Mouse (Mus musculus): ENCODE results near the gene Upf3b. TPM values are rescaled to one million over a fixed set of nuclear protein-coding genes. Genes with fewer than 3 reads are reported as not detected.
"Not testable (repeated sequence)": the region's sequence is repeated elsewhere in the genome, so short reads cannot be mapped to it uniquely, and the experiment has no call there.

Gene Upf3b
- polyA plus RNA-seq (2015; fragmentation: Nextera tagmentation; extraction: Ambion mirVana) = 23.9 and 24.5 TPM in 2 replicates

- peak; percentile 99 for ATAC-seq (replicated peaks; ENCODE audit: low FRiP score)
- WGBS = 17% methylated on average over 30 of the region's 30 CpGs
- H3K27me3 ChIP-seq = no peaks in the 10 kb centered on the region
Measured at GRCm38 (mm10) chrX:37110193-37110880, at the start of gene Upf3b. Upf3b (minus strand) TSS chrX:37110322.

GRCm38 (mm10) chrX:37157839-37158238 lies 47.7 kb upstream of the Upf3b start:
- ATAC-seq (replicated peaks; ENCODE audit: low FRiP score) = no peak
- Histone ChIP-seq H3K27me3 (no peaks in the 10 kb centered on the region), H3K4me2 (no peak overlapping the region), H3K9ac (no peak overlapping the region), H3K27ac (no peak overlapping the region), H3K4me3 (replicated peaks) (no peak overlapping the region), H3K36me3 (peaks cover 11% of the 10 kb centered on the region), H3K4me1 (no peaks in the 10 kb centered on the region), H3K9me3 (replicated peaks) (no peaks in the 10 kb centered on the region)
- 66% methylated on average over 4 of the region's 4 CpGs for WGBS

More at GRCm38 (mm10) chrX:37110193-37110880, at the start of gene Upf3b:
- Histone ChIP-seq H3K9ac (peak within 1 kb of the TSS; percentile 62), H3K36me3 (peaks cover 5% of the 10 kb centered on the region; the same call in 1 of the 2 replicates), H3K4me2 (peak within 1 kb of the TSS; percentile 62), H3K4me3 (replicated peaks) (peak within 1 kb of the TSS; percentile 62), H3K27ac (peak within 1 kb of the TSS; percentile 93), H3K4me1 (0 out of 2 replicates have a peak, but pooled peaks cover 4% of the 10 kb centered on the region), H3K9me3 (replicated peaks) (no peaks in the 10 kb centered on the region)

DNA sequence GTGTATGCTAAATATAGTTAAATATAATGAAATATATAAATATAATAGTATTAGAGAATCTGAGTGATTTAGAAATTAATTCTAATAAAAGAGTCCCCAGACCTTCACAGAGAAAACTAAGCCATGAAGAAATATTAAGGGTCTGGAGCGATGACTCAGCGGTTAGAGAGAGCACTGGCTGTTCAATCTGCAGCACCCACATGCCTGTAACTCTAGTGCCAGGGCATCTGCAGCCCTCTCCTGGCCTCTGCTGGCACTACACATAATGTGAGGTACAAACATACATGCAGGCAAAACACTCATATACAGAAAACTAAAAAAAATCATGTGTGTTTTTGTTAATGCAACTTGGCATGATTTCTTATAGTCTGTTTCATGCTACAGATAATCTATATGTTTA lies 34.8 kb upstream of the Upf3b start:
- no peak overlapping the region for H3K9ac ChIP-seq
- no peaks in the 10 kb centered on the region for H3K27me3 ChIP-seq
- H3K27ac ChIP-seq = no peak overlapping the region
- H3K9me3 ChIP-seq (replicated peaks) = no peaks in the 10 kb centered on the region
- H3K4me1 ChIP-seq = no peaks in the 10 kb centered on the region
- no peak overlapping the region for H3K4me3 ChIP-seq (replicated peaks)
- WGBS = 93% methylated on average over 2 of the region's 2 CpGs
- peaks cover 26% of the 10 kb centered on the region; the same call in 1 of the 2 replicates for H3K36me3 ChIP-seq
- no peak for ATAC-seq (replicated peaks; ENCODE audit: low FRiP score)
- H3K4me2 ChIP-seq = no peak overlapping the region

GRCm38 (mm10) chrX:37144498-37144897 lies 34.4 kb upstream of the Upf3b start:
- not testable (repeated sequence) for H3K4me3 ChIP-seq (replicated peaks); H3K4me2 ChIP-seq; ATAC-seq (replicated peaks; ENCODE audit: low FRiP score); H3K27ac ChIP-seq; H3K9me3 ChIP-seq (replicated peaks); H3K27me3 ChIP-seq; H3K9ac ChIP-seq; H3K4me1 ChIP-seq
- 75% methylated on average over 2 of the region's 4 CpGs for WGBS
- H3K36me3 ChIP-seq = peaks cover 26% of the 10 kb centered on the region; the same call in 1 of the 2 replicates

DNA sequence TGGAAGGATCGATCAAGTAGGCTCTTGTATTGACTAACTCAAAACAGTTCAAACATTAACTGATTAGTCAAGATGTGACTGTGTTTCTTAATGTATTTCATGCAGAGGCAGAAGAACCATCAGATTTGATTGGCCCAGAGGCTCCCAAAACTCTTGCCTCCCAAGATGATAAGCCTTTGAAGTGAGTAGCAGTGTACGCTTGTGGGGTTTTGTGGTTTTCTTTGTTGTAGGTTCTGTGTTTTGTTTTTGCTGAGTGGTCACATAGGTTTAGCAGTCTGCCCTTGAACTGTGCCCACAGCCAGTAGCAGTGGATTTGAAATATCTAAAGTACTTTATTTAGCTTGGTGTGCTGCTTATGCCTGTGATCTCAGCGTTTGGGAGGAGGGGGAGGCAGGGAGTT lies 31.6 kb upstream of the Upf3b start:
- no peak for ATAC-seq (replicated peaks; ENCODE audit: low FRiP score)
- no peaks in the 10 kb centered on the region for H3K9me3 ChIP-seq (replicated peaks)
- WGBS = 82% methylated on average over 3 of the region's 3 CpGs

GRCm38 (mm10) chrX:37126671-37127358 lies 16.7 kb upstream of the Upf3b start, which contains the start of gene Nkap:
Nkap (plus strand) TSS chrX:37126795.
- peak; percentile 85 for ATAC-seq (replicated peaks; ENCODE audit: low FRiP score)
- 13% methylated on average over 58 of the region's 58 CpGs for WGBS

More for the DNA sequence above, 31.6 kb upstream of the Upf3b start:
- H3K36me3 ChIP-seq = peaks cover 37% of the 10 kb centered on the region
- H3K4me2 ChIP-seq = no peak overlapping the region
- H3K9ac ChIP-seq = no peak overlapping the region
- H3K4me1 ChIP-seq = no peaks in the 10 kb centered on the region
- no peak overlapping the region for H3K27ac ChIP-seq
- no peak overlapping the region for H3K4me3 ChIP-seq (replicated peaks)
- no peaks in the 10 kb centered on the region for H3K27me3 ChIP-seq

GRCm38 (mm10) chrX:37125511-37125910 lies 15.4 kb upstream of the Upf3b start:
- H3K36me3 ChIP-seq = no peaks in the 10 kb centered on the region
- H3K4me3 ChIP-seq (replicated peaks) = no peak overlapping the region
- H3K27ac ChIP-seq = no peak overlapping the region
- ATAC-seq (replicated peaks; ENCODE audit: low FRiP score) = no peak
- 92% methylated on average over 7 of the region's 7 CpGs for WGBS
- H3K4me2 ChIP-seq = no peak overlapping the region
- no peak overlapping the region for H3K9ac ChIP-seq
- no peaks in the 10 kb centered on the region for H3K9me3 ChIP-seq (replicated peaks)
- H3K4me1 ChIP-seq = peaks cover 8% of the 10 kb centered on the region; the same call in 1 of the 2 replicates
- no peaks in the 10 kb centered on the region for H3K27me3 ChIP-seq

More at GRCm38 (mm10) chrX:37126671-37127358, 16.7 kb upstream of the Upf3b start, which contains the start of gene Nkap:
- Histone ChIP-seq H3K4me1 (peaks cover 8% of the 10 kb centered on the region; the same call in 1 of the 2 replicates), H3K27ac (peak within 1 kb of the TSS; percentile 73), H3K36me3 (peaks cover 2% of the 10 kb centered on the region; the same call in 1 of the 2 replicates), H3K9me3 (replicated peaks) (no peaks in the 10 kb centered on the region), H3K9ac (peak within 1 kb of the TSS; percentile 67), H3K27me3 (no peaks in the 10 kb centered on the region), H3K4me3 (replicated peaks) (peak within 1 kb of the TSS; percentile 58), H3K4me2 (peak within 1 kb of the TSS; percentile 57)

- H3K4me1 ChIP-seq = no peaks in the 10 kb centered on the region
- H3K9ac ChIP-seq = no peak overlapping the region
- no peak overlapping the region for H3K4me2 ChIP-seq
- H3K9me3 ChIP-seq (replicated peaks) = no peaks in the 10 kb centered on the region
- no peaks in the 10 kb centered on the region; the same call in 1 of the 2 replicates for H3K27me3 ChIP-seq
- no peak for ATAC-seq (replicated peaks; ENCODE audit: low FRiP score)
- H3K4me3 ChIP-seq (replicated peaks) = no peak overlapping the region
- no peak overlapping the region for H3K27ac ChIP-seq
- WGBS = 69% methylated on average over 5 of the region's 5 CpGs
- H3K36me3 ChIP-seq = no peaks in the 10 kb centered on the region
Measured at GRCm38 (mm10) chrX:37120212-37120611, 10.1 kb upstream of the Upf3b start.

GRCm38 (mm10) chrX:37119585-37119984 lies 9.5 kb upstream of the Upf3b start:
- ATAC-seq (replicated peaks; ENCODE audit: low FRiP score) = no peak
- no peaks in the 10 kb centered on the region; the same call in 1 of the 2 replicates for H3K27me3 ChIP-seq
- no peak overlapping the region for H3K27ac ChIP-seq
- WGBS = 60% methylated on average over 3 of the region's 3 CpGs
- no peak overlapping the region for H3K4me3 ChIP-seq (replicated peaks)
- no peak overlapping the region for H3K4me2 ChIP-seq
- H3K36me3 ChIP-seq = no peaks in the 10 kb centered on the region
- no peaks in the 10 kb centered on the region for H3K4me1 ChIP-seq
- H3K9me3 ChIP-seq (replicated peaks) = no peaks in the 10 kb centered on the region
- H3K9ac ChIP-seq = no peak overlapping the region

GRCm38 (mm10) chrX:37117085-37117484 lies 7.0 kb upstream of the Upf3b start:
- ATAC-seq (replicated peaks; ENCODE audit: low FRiP score) = no peak
- Histone ChIP-seq H3K4me1 (no peaks in the 10 kb centered on the region), H3K9me3 (replicated peaks) (no peaks in the 10 kb centered on the region), H3K27ac (no peak overlapping the region), H3K4me2 (no peak overlapping the region), H3K9ac (no peak overlapping the region), H3K4me3 (replicated peaks) (no peak overlapping the region), H3K27me3 (no peaks in the 10 kb centered on the region; the same call in 1 of the 2 replicates), H3K36me3 (no peaks in the 10 kb centered on the region)
- no CpG with 5 or more reads among the region's 5 CpGs for WGBS

DNA sequence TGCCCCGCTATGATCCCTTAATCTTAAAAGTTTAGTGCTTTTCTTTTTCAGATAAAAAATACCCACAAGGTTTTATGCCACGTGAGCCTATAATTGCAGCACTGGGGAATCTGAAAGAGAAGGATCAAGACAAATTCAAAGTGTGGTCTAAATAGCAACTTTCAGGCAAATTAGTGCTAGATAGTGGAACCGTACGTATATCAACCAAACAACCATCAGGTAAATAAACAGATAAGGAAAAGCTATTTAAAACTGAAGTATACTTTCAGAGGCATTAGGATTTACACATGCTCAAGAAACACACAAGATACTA lies 715 bp upstream of the Upf3b start:
- no peak for ATAC-seq (replicated peaks; ENCODE audit: low FRiP score)
- H3K4me2 ChIP-seq = no peak overlapping the region
- peaks cover under 1% of the 10 kb centered on the region; the same call in 1 of the 2 replicates for H3K36me3 ChIP-seq
- H3K27ac ChIP-seq = no peak overlapping the region
- 0 out of 2 replicates have a peak, but pooled peaks cover 4% of the 10 kb centered on the region for H3K4me1 ChIP-seq
- no peaks in the 10 kb centered on the region for H3K9me3 ChIP-seq (replicated peaks)
- no peak overlapping the region for H3K9ac ChIP-seq
- H3K27me3 ChIP-seq = no peaks in the 10 kb centered on the region
- H3K4me3 ChIP-seq (replicated peaks) = no peak overlapping the region
- 76% methylated on average over 4 of the region's 4 CpGs for WGBS

All from kidney, embryonic 15.5 days (tissue).